Mouse (Mus musculus) liver, embryonic 12.5 days (tissue): ENCODE data around the gene Serpinb6b. TPM values are rescaled to one million over a fixed set of nuclear protein-coding genes. Genes with fewer than 3 reads are reported as not detected.

Experiments
- ATAC-seq: fragments of 200-750 bp; cut with Nextera tagmentation; 2 replicates; pipeline ENCODE4 v1.8.0; 2017; ENCODE audit warnings: moderate number of reproducible peaks, mild to moderate bottlenecking, moderate library complexity
- H3K27ac ChIP-seq: fragments of 300-500 bp; sonication (generic); 2 replicates; pipeline ENCODE4 v1.5.1; 2016; ENCODE audit warnings: mild to moderate bottlenecking
- H3K27me3 ChIP-seq: fragments of 300-500 bp; sonication (generic); replicated peaks from 2 replicates; pipeline ENCODE4 v1.6.1; 2016; ENCODE audit warnings: mild to moderate bottlenecking, moderate library complexity
- H3K36me3 ChIP-seq: fragments of 300-500 bp; sonication (generic); 2 replicates; pipeline ENCODE4 v1.6.1; 2016; ENCODE audit warnings: mild to moderate bottlenecking, moderate library complexity
- H3K4me1 ChIP-seq: fragments of 300-500 bp; sonication (generic); 2 replicates; pipeline ENCODE4 v1.6.1; 2016
- H3K4me2 ChIP-seq: fragments of 300-500 bp; sonication (generic); 2 replicates; pipeline ENCODE4 v1.6.1; 2016; ENCODE audit warnings: mild to moderate bottlenecking, moderate library complexity
- H3K4me3 ChIP-seq: fragments of 300-500 bp; sonication (generic); 2 replicates; pipeline ENCODE4 v1.5.1; 2016; ENCODE audit warnings: mild to moderate bottlenecking, moderate library complexity
- H3K9ac ChIP-seq: fragments of 300-500 bp; sonication (generic); 2 replicates; pipeline ENCODE4 v1.6.1; 2016; ENCODE audit warnings: mild to moderate bottlenecking, moderate library complexity
- H3K9me3 ChIP-seq: fragments of 300-500 bp; sonication (generic); replicated peaks from 2 replicates; pipeline ENCODE4 v1.6.1; 2016; ENCODE audit warnings: mild to moderate bottlenecking, moderate library complexity
- WGBS: fragments of 180-500 bp; shearing (Covaris S2); methylation state at CpG from one replicate; pipeline ENCODE4 v1.1.7; 2016; ENCODE audit not compliant: insufficient replicate concordance; 5-methylcytosine and 5-hydroxymethylcytosine counted together
- polyA plus RNA-seq: library from polyadenylated mRNA; unstranded; fragments of >200 nt; fragmentation: Nextera tagmentation; extraction: Ambion mirVana; gene quantifications from 2 replicates; pipeline ENCODE4 v1.2.1, GENCODE M21; 2016

Serpinb6b gene
- polyA plus RNA-seq, 1 experiment from 2014 or later, result 5.2 TPM

DNA sequence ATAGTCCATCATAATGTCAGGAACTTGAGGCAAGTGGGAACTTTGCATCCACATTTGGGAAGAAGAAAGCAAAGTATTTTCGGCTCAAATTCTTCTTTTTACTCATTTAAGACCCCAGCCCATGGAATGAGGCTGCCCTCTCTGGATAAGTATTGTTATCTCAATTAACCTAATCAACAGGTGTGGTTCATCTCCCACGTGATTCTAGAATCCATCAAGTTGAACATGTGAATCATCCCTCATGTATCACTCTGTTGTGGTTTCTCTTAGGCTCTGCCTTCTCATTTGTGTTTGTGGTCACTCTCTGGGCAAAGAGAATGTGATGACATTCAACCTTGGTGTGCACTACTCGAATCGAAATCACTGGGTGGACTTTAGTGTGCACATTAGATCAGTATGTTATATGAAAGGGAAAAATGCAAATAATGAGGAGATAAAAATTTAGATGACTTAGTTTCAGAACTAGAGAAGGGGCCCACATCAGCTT, 17.6 kb downstream of the Serpinb6b start:
- no peak for ATAC-seq
- no peaks in the 10 kb centered on the region for H3K9me3 ChIP-seq
- no peak overlapping the region for H3K4me3 ChIP-seq
- H3K9ac ChIP-seq, result no peak overlapping the region
- peaks cover 8% of the 10 kb centered on the region; the same call in 1 of the 2 replicates for H3K36me3 ChIP-seq
- H3K27ac ChIP-seq, result no peak overlapping the region
- no peak overlapping the region for H3K4me2 ChIP-seq
- peaks cover 15% of the 10 kb centered on the region for H3K4me1 ChIP-seq
- 55% methylated on average over 4 of the region's 4 CpGs for WGBS
- no peaks in the 10 kb centered on the region for H3K27me3 ChIP-seq

DNA sequence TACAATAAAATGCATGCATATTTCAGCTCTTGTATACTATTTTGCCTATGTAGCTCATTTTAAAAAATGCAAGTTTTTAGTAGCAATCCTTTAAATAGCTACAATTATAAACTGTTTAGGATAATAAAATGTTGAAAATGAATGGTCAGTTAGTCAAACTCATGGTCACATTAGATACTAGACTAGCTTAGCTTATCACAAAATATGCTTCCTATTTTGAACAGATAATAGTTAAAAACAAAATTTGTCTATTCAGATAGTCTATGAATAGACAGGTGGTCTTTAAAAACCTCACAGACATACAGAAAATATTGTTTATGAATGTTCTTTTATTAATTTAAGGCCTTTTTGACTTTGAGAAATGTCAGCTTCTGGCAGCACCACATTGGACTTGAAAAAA, 21.2 kb downstream of the Serpinb6b start:
- Histone ChIP-seq H3K27ac (no peak overlapping the region), H3K9me3 (no peaks in the 10 kb centered on the region), H3K27me3 (no peaks in the 10 kb centered on the region), H3K4me1 (peaks cover 15% of the 10 kb centered on the region), H3K9ac (no peak overlapping the region), H3K4me2 (no peak overlapping the region), H3K4me3 (no peak overlapping the region), H3K36me3 (no peaks in the 10 kb centered on the region)
- ATAC-seq, result peak; percentile 70; the same call in 1 of the 2 replicates

DNA sequence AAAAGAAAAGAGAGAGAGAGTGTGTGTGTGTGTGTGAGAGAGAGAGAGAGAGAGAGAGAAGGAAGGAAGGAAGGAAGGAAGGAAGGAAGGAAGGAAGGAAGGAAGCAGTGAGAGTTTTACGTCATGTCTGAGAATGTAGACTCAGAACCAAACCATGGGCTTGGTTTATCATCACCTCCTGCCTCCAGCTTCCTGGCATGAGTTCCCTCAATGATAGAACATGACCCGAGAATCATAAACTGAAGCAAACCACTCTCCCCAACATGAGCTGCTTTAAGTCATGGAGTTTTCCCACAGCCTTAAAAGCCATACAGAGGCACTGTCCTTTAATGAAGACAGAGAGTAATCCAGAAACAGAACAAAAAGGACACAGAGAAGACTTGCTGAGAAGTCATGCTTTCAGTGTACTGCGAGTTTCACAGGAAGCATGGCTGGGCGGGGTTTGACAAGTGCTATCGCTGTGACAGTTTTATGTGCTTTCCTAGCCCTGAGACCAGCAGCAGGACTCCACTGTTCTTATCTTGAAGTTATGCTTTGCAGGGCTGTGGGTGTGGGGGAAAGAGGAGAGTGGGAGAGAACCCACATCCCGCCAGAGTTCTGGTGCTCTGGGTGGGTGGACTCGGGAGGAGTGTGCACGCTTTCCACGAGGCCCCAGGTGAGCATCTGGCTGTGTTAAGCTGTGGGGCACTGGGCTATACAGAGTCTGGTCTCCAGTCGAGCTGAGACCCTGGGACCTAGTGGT, 28.3 kb downstream of the Serpinb6b start:
- Histone ChIP-seq H3K27ac (peak overlapping the region; percentile 99), H3K36me3 (no peaks in the 10 kb centered on the region), H3K4me2 (peak overlapping the region; percentile 71), H3K9me3 (no peaks in the 10 kb centered on the region), H3K27me3 (no peaks in the 10 kb centered on the region), H3K4me3 (peak overlapping the region; percentile 37), H3K4me1 (peaks cover 40% of the 10 kb centered on the region), H3K9ac (peak overlapping the region; percentile 68)
- peak; percentile 99 for ATAC-seq
- 11% methylated on average over 10 of the region's 10 CpGs for WGBS

DNA sequence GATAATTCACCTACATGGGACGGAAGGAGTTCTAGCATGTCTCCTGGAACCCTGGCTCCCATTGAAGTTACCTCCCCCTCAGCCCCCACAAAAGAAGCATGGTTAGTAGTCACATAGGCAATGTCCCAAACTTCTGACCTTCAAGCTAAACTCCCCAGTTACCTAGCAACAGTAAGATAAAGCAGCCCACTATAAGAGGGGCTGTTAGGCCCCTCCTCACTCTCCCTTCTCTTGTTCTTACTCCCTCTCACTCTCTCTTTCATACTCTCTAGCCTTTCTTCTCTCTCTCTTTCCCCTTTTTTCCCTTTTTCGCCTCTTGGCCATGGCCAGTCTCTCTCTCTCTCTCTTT, 28.9 kb downstream of the Serpinb6b start:
- ATAC-seq, result no peak; the same call in 1 of the 2 replicates
- Histone ChIP-seq H3K27ac (peak overlapping the region; percentile 99), H3K4me3 (peak overlapping the region; percentile 37), H3K27me3 (no peaks in the 10 kb centered on the region), H3K36me3 (no peaks in the 10 kb centered on the region), H3K9me3 (no peaks in the 10 kb centered on the region), H3K4me2 (peak overlapping the region; percentile 71), H3K9ac (peak overlapping the region; percentile 68), H3K4me1 (peaks cover 40% of the 10 kb centered on the region)
- WGBS, result 59% methylated on average over 2 of the region's 2 CpGs

DNA sequence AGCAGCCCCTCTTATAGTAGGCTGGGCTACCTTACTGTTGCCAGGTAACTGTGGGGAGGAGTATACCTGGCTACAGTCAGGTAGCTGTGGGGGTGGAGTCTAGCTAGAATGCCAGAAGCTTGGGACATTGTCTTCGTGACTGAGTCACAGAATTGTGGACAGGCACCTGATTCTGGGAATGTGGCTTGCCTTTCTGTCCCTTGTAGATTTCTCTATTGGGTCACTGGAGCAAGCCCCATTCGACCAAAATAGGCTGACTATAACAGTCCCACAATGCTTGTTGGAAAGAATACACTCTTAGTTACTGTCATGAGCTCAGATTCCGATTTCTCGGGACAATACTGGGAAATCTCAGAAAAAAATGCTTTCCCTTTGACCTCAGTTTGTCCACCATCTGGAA, 30.0 kb downstream of the Serpinb6b start:
- Histone ChIP-seq H3K4me1 (peaks cover 40% of the 10 kb centered on the region), H3K9me3 (no peaks in the 10 kb centered on the region), H3K4me3 (no peak overlapping the region), H3K27ac (peak overlapping the region; percentile 25; the same call in 1 of the 2 replicates), H3K4me2 (no peak overlapping the region), H3K27me3 (no peaks in the 10 kb centered on the region), H3K36me3 (no peaks in the 10 kb centered on the region), H3K9ac (no peak overlapping the region; the same call in 1 of the 2 replicates)
- WGBS, result 77% methylated on average over 4 of the region's 4 CpGs
- ATAC-seq, result no peak

DNA sequence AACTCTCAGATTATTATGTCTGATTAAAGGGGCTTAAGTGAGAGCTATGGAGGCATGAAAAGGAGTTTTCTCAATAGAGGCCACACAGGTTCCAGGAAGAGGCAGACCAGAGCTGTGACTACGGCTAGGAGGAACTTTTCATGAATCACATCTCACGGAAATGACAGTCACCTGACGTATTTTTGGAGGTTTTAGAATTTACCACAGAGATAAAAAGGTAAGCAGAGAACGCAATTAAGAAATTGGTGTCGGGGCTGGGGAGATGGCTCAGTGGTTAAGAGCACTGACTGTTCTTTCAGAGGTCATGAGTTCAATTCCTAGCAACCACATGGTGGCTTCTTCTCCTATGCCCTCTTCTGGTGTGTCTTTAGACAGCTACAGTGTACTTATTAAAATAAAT, 36.3 kb downstream of the Serpinb6b start:
- no peak overlapping the region for H3K9ac ChIP-seq
- H3K36me3 ChIP-seq, result no peaks in the 10 kb centered on the region
- 69% methylated on average over 5 of the region's 5 CpGs for WGBS
- H3K27ac ChIP-seq, result no peak overlapping the region
- no peak for ATAC-seq
- no peak overlapping the region for H3K4me3 ChIP-seq
- H3K9me3 ChIP-seq, result no peaks in the 10 kb centered on the region
- H3K4me1 ChIP-seq, result peaks cover 35% of the 10 kb centered on the region
- no peak overlapping the region for H3K4me2 ChIP-seq
- no peaks in the 10 kb centered on the region for H3K27me3 ChIP-seq

DNA sequence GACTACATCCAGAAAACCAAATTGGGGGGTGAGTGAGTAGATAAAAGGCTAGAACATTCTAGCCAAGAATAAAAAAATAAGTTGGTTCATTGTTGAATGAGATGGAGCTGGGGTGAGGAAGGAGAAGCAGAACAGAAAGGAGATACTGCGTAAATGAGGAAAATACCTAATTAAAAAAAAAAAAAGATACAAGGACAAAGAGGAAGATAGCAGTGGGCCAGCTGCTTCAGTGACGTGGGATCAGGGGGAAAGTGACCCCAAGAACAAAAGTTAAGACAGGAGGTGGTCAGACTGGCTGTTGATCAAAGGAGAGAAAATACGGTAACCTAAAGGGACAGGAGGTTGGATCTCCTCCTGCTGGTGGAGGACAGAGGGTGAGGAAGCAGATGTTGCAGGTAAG, 37.9 kb downstream of the Serpinb6b start, which contains the start of gene Serpinb9:
Gene Serpinb9 (plus strand): TSS at position 301 of the 400 bp plus-strand sequence.
- no peak for ATAC-seq
- peak within 1 kb of the TSS; percentile 62 for H3K4me3 ChIP-seq
- no peaks in the 10 kb centered on the region for H3K27me3 ChIP-seq
- H3K9me3 ChIP-seq, result no peaks in the 10 kb centered on the region
- H3K27ac ChIP-seq, result peak within 1 kb of the TSS; percentile 90
- H3K4me1 ChIP-seq, result peaks cover 33% of the 10 kb centered on the region
- no peaks in the 10 kb centered on the region for H3K36me3 ChIP-seq
- 76% methylated on average over 3 of the region's 3 CpGs for WGBS
- H3K4me2 ChIP-seq, result peak within 1 kb of the TSS; percentile 79
- H3K9ac ChIP-seq, result peak within 1 kb of the TSS; percentile 83

DNA sequence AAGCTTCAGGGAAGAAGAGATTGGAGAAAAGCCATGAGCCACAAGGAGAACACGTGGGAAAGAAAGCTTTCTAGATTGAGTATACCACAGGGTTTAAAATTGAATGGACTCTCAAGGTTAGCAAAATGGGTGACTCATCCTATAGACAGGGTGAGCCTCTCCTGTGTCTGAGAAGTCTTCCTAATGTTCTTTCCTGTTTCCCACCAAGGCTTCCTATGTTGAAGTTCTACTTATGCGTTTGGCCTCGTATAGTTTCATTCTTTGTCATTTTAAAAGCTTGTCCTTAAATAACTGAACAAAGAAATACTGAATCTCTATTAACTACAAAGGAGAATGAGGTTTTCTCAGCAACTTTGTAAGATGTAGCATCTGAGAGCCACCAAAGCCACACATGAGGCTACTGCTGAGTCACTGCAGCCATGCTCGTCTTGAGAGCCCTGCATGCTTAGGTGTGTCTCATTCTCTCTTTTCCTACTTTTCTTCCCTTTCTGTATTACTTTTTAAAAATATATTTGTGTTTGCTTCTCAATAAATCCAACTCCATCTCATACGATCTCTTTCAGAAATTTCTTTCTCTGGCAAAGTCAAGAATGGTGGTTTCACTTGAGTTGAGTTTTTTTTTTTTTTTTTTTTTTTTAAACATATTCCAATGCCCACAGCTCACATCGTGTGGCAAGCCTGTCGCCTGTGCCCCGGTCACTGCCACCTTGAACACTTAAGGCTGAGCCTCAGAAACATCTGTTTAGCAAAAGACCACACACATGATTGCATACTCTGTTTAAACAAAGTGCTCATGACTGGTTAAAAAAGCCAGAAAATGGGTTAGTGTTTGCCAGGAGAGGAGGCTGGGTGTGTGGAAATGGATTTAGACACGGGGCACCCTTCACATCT, 38.8 kb downstream of the Serpinb6b start:
- peak overlapping the region; percentile 79 for H3K4me2 ChIP-seq
- peak overlapping the region; percentile 90 for H3K27ac ChIP-seq
- H3K4me1 ChIP-seq, result peaks cover 33% of the 10 kb centered on the region
- no peaks in the 10 kb centered on the region for H3K27me3 ChIP-seq
- peak overlapping the region; percentile 62 for H3K4me3 ChIP-seq
- ATAC-seq, result peak; percentile 77
- 36% methylated on average over 9 of the region's 9 CpGs for WGBS
- no peaks in the 10 kb centered on the region for H3K36me3 ChIP-seq
- H3K9ac ChIP-seq, result peak overlapping the region; percentile 83
- H3K9me3 ChIP-seq, result no peaks in the 10 kb centered on the region

DNA sequence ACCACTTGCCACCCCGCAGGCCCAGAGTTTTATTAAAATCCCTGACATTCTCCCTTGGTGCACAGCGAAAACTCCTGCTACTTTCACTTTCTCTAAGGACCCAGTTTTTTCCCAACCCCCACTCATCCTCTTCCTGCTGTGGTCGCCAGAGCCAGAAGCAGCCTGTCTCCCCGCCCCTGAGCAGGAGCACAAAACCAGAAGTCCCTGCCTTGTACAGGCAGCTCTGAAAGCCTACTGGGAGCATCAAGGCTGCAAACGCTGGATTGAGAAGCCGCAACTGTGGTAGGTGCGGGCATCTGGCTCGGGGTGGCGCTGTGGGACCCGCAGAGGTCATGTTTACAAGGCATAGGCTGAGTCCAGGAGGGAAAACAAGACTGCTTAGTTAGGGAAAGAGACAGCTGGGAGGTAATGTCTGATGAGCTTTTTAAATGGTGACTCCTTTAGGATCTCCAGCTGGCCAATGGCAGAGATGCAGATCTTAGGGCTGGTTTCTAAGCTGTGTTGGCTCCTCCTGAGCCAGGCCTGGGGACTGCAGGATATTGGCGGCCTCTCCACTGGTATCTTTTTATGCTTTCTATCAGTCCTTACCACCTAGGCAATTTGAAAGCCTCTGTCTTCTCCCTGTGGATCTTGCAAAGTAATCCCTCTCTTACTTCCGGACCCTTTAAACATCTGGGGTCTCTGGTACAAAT, 39.6 kb downstream of the Serpinb6b start:
- Histone ChIP-seq H3K9me3 (no peaks in the 10 kb centered on the region), H3K9ac (peak overlapping the region; percentile 83), H3K4me3 (peak overlapping the region; percentile 62), H3K4me2 (peak overlapping the region; percentile 79), H3K36me3 (no peaks in the 10 kb centered on the region), H3K27me3 (no peaks in the 10 kb centered on the region), H3K27ac (peak overlapping the region; percentile 90), H3K4me1 (peaks cover 33% of the 10 kb centered on the region)
- peak; percentile 94 for ATAC-seq
- 8% methylated on average over 12 of the region's 12 CpGs for WGBS

DNA sequence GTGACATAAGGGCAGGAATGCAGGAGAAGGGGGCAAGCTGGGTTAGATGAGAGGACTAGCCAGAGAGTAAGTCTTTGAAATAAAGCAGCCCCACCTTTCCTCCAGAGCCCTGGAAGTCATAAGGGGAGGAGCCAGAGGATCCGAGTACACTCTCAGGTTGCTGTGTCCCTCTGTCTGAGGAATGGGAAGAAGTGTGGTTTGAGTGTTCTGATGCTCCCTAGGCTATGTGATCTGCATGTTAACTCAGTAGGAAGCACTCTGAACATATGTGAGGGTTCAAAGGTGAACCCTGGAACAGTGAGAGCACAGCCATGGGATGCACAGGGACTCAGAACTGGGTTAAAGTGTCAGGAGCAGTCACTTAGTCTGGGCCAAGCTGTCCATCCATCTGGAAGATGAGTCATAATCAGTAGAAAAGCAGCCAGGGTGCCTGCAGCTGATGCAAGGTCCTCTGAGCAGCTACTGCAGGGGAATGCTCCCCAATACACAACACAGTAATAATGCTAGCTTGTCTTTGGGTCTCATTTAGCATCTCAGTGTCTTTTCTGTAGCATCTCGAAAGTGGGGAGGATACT, 40.6 kb downstream of the Serpinb6b start:
- Histone ChIP-seq H3K36me3 (no peaks in the 10 kb centered on the region), H3K9ac (no peak overlapping the region), H3K4me2 (no peak overlapping the region), H3K27me3 (no peaks in the 10 kb centered on the region), H3K27ac (peak overlapping the region; percentile 90), H3K4me1 (peaks cover 33% of the 10 kb centered on the region), H3K4me3 (no peak overlapping the region), H3K9me3 (no peaks in the 10 kb centered on the region)
- ATAC-seq, result no peak
- whole genome bisulfite sequencing, result 70% methylated on average over 2 of the region's 2 CpGs

DNA sequence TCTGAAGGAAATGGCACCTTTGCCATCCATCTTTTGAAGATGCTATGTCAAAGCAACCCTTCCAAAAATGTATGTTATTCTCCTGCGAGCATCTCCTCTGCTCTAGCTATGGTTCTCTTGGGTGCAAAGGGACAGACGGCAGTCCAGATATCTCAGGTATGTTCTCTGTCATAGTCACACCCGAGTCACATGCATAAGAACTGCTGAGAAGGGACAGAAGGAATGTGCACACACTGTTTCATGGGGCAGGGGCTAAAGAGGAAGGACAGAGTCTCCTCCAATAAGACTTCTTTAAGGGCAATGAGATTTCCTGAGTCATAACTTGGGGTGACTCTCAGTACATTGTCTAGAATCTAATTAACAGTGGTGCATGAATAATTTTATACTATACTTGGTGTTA, 41.5 kb downstream of the Serpinb6b start:
- no peaks in the 10 kb centered on the region for H3K9me3 ChIP-seq
- ATAC-seq, result no peak
- 74% methylated on average over 3 of the region's 3 CpGs for WGBS

More for the DNA sequence above, 41.5 kb downstream of the Serpinb6b start:
- no peak overlapping the region for H3K4me2 ChIP-seq
- H3K4me1 ChIP-seq, result peaks cover 33% of the 10 kb centered on the region
- H3K9ac ChIP-seq, result no peak overlapping the region
- no peaks in the 10 kb centered on the region for H3K27me3 ChIP-seq
- no peaks in the 10 kb centered on the region for H3K36me3 ChIP-seq
- no peak overlapping the region for H3K4me3 ChIP-seq
- H3K27ac ChIP-seq, result no peak overlapping the region
